Mouse (Mus musculus) heart, embryonic 16.5 days (tissue): Measurements from ENCODE around the gene Brf1. TPM values are rescaled to one million over a fixed set of nuclear protein-coding genes. Genes with fewer than 3 reads are reported as not detected.
A peak's percentile ranks its signal among the peaks of the same experiment; 100 is the strongest.

Experiments
- ATAC-seq: fragments of 200-750 bp; cut with Nextera tagmentation; replicated peaks from 2 replicates; pipeline ENCODE4 v1.8.0; 2017; ENCODE audit warnings: moderate number of reproducible peaks; ENCODE audit not compliant: insufficient read depth, low FRiP score; ENCODE audit errors: extremely low read depth
- H3K27ac ChIP-seq: fragments of 300-500 bp; sonication (generic); 2 replicates; pipeline ENCODE4 v1.5.1; 2014; ENCODE audit warnings: mild to moderate bottlenecking, low read length, control low read depth, moderate library complexity
- H3K27me3 ChIP-seq: fragments of 300-500 bp; sonication (generic); 2 replicates; pipeline ENCODE4 v1.6.1; 2014; ENCODE audit warnings: low read length, mixed read lengths; ENCODE audit not compliant: control insufficient read depth, insufficient read depth
- H3K36me3 ChIP-seq: fragments of 300-500 bp; sonication (generic); 2 replicates; pipeline ENCODE4 v1.6.1; 2014; ENCODE audit not compliant: control insufficient read depth, insufficient read depth
- H3K4me1 ChIP-seq: fragments of 300-500 bp; sonication (generic); 2 replicates; pipeline ENCODE4 v1.6.1; 2014; ENCODE audit warnings: low read length, mixed read lengths; ENCODE audit not compliant: control insufficient read depth, insufficient read depth
- H3K4me2 ChIP-seq: fragments of 300-500 bp; sonication (generic); 2 replicates; pipeline ENCODE4 v1.6.1; 2014; ENCODE audit warnings: low read depth, mild to moderate bottlenecking, control low read depth, low read length
- H3K4me3 ChIP-seq: fragments of 300-500 bp; sonication (generic); 2 replicates; pipeline ENCODE4 v1.5.1; 2014; ENCODE audit warnings: mild to moderate bottlenecking, control low read depth, low read length
- H3K9ac ChIP-seq: fragments of 300-500 bp; sonication (generic); 2 replicates; pipeline ENCODE4 v1.6.1; 2014; ENCODE audit warnings: low read length, control low read depth
- H3K9me3 ChIP-seq: fragments of 300-500 bp; sonication (generic); replicated peaks from 2 replicates; pipeline ENCODE4 v1.6.1; 2016; ENCODE audit warnings: low read length; ENCODE audit not compliant: control insufficient read depth
- WGBS: fragments of 180-500 bp; shearing (Covaris S2); extraction: QIAGEN DNeasy Blood & Tissue Kit; methylation state at CpG from one replicate; pipeline ENCODE4 v1.1.7; 2014; 5-methylcytosine and 5-hydroxymethylcytosine counted together
- polyA plus RNA-seq: library from polyadenylated mRNA; unstranded; fragments of >200 nt; fragmentation: Nextera tagmentation; extraction: Ambion mirVana; gene quantifications from 2 replicates; pipeline ENCODE4 v1.2.1, GENCODE M21; 2015

The Brf1 gene
- polyA plus RNA-seq, 1 experiment from 2014 or later: 38.3 TPM

GRCm38 (mm10) chr12:112976371-112977073, 24.0 kb downstream of the Brf1 start, which contains the start of gene Btbd6:
Gene Btbd6 (plus strand): TSS chr12:112976482.
- under 1% methylated on average over 61 of the region's 80 CpGs for WGBS

GRCm38 (mm10) chr12:112974736-112975135, 25.8 kb downstream of the Brf1 start:
- H3K4me2 ChIP-seq: no peak overlapping the region
- H3K4me3 ChIP-seq: no peak overlapping the region
- no peaks in the 10 kb centered on the region for H3K9me3 ChIP-seq
- H3K27me3 ChIP-seq: no peaks in the 10 kb centered on the region
- H3K36me3 ChIP-seq: peaks cover 39% of the 10 kb centered on the region
- ATAC-seq: no peak
- 84% methylated on average over 9 of the region's 9 CpGs for WGBS
- H3K9ac ChIP-seq: no peak overlapping the region
- H3K4me1 ChIP-seq: peaks cover 17% of the 10 kb centered on the region
- no peak overlapping the region for H3K27ac ChIP-seq

More at GRCm38 (mm10) chr12:112976371-112977073, 24.0 kb downstream of the Brf1 start, which contains the start of gene Btbd6:
- peaks cover 37% of the 10 kb centered on the region for H3K36me3 ChIP-seq
- H3K27ac ChIP-seq: peak within 1 kb of the TSS; percentile 94
- peak; percentile 95 for ATAC-seq
- no peaks in the 10 kb centered on the region for H3K27me3 ChIP-seq
- H3K4me2 ChIP-seq: peak within 1 kb of the TSS; percentile 93
- peak within 1 kb of the TSS; percentile 92 for H3K9ac ChIP-seq
- peaks cover 17% of the 10 kb centered on the region for H3K4me1 ChIP-seq
- no peaks in the 10 kb centered on the region for H3K9me3 ChIP-seq
- H3K4me3 ChIP-seq: peak within 1 kb of the TSS; percentile 85

GRCm38 (mm10) chr12:112969616-112970015, 30.9 kb downstream of the Brf1 start:
- Histone ChIP-seq H3K4me2 (no peak overlapping the region), H3K27ac (no peak overlapping the region), H3K36me3 (peaks cover 59% of the 10 kb centered on the region), H3K4me1 (no peaks in the 10 kb centered on the region), H3K27me3 (no peaks in the 10 kb centered on the region), H3K4me3 (no peak overlapping the region), H3K9me3 (no peaks in the 10 kb centered on the region), H3K9ac (no peak overlapping the region)
- peak; percentile 53; the same call in 1 of the 2 replicates for ATAC-seq
- 59% methylated on average over 6 of the region's 6 CpGs for WGBS

- 72% methylated on average over 8 of the region's 8 CpGs for WGBS
Observed at GRCm38 (mm10) chr12:112968943-112969342, 31.6 kb downstream of the Brf1 start.

GRCm38 (mm10) chr12:112965783-112966182, 34.7 kb downstream of the Brf1 start:
- no peaks in the 10 kb centered on the region for H3K27me3 ChIP-seq
- H3K9me3 ChIP-seq: no peaks in the 10 kb centered on the region
- ATAC-seq: no peak
- no peak overlapping the region for H3K4me2 ChIP-seq
- no peak overlapping the region for H3K27ac ChIP-seq
- H3K4me3 ChIP-seq: no peak overlapping the region
- H3K36me3 ChIP-seq: peaks cover 70% of the 10 kb centered on the region
- peaks cover 14% of the 10 kb centered on the region for H3K4me1 ChIP-seq
- no peak overlapping the region for H3K9ac ChIP-seq
- 90% methylated on average over 13 of the region's 13 CpGs for WGBS

More at GRCm38 (mm10) chr12:112968943-112969342, 31.6 kb downstream of the Brf1 start:
- no peaks in the 10 kb centered on the region for H3K4me1 ChIP-seq
- no peak for ATAC-seq
- H3K4me3 ChIP-seq: no peak overlapping the region
- H3K9ac ChIP-seq: no peak overlapping the region
- peaks cover 66% of the 10 kb centered on the region for H3K36me3 ChIP-seq
- no peaks in the 10 kb centered on the region for H3K27me3 ChIP-seq
- no peak overlapping the region for H3K4me2 ChIP-seq
- no peaks in the 10 kb centered on the region for H3K9me3 ChIP-seq
- no peak overlapping the region for H3K27ac ChIP-seq

GRCm38 (mm10) chr12:112961872-112962271, 38.6 kb downstream of the Brf1 start:
- peak overlapping the region; percentile 89 for H3K27ac ChIP-seq
- peaks cover 24% of the 10 kb centered on the region for H3K4me1 ChIP-seq
- 66% methylated on average over 5 of the region's 5 CpGs for WGBS
- no peaks in the 10 kb centered on the region for H3K9me3 ChIP-seq
- no peaks in the 10 kb centered on the region for H3K27me3 ChIP-seq
- no peak overlapping the region for H3K4me3 ChIP-seq
- H3K9ac ChIP-seq: peak overlapping the region; percentile 62
- ATAC-seq: no peak
- peaks cover 50% of the 10 kb centered on the region for H3K36me3 ChIP-seq
- H3K4me2 ChIP-seq: 0 out of 2 replicates have a peak overlapping the region, but pooled peaks have one; percentile 7

GRCm38 (mm10) chr12:112961428-112961827, 39.1 kb downstream of the Brf1 start:
- H3K9me3 ChIP-seq: no peaks in the 10 kb centered on the region
- H3K4me2 ChIP-seq: 0 out of 2 replicates have a peak overlapping the region, but pooled peaks have one; percentile 7
- ATAC-seq: peak; percentile 73
- peaks cover 24% of the 10 kb centered on the region for H3K4me1 ChIP-seq
- H3K4me3 ChIP-seq: no peak overlapping the region
- H3K36me3 ChIP-seq: peaks cover 48% of the 10 kb centered on the region
- H3K27me3 ChIP-seq: no peaks in the 10 kb centered on the region
- peak overlapping the region; percentile 89 for H3K27ac ChIP-seq
- WGBS: 51% methylated on average over 7 of the region's 7 CpGs
- peak overlapping the region; percentile 62 for H3K9ac ChIP-seq

GRCm38 (mm10) chr12:112959421-112959820, 41.1 kb downstream of the Brf1 start:
- WGBS: 76% methylated on average over 8 of the region's 8 CpGs
- Histone ChIP-seq H3K4me3 (no peak overlapping the region), H3K9me3 (no peaks in the 10 kb centered on the region), H3K36me3 (peaks cover 34% of the 10 kb centered on the region), H3K4me2 (no peak overlapping the region), H3K4me1 (peaks cover 24% of the 10 kb centered on the region), H3K9ac (no peak overlapping the region), H3K27me3 (no peaks in the 10 kb centered on the region), H3K27ac (no peak overlapping the region)
- no peak for ATAC-seq

GRCm38 (mm10) chr12:112958303-112958702, 42.2 kb downstream of the Brf1 start:
- no peak overlapping the region; the same call in 1 of the 2 replicates for H3K27ac ChIP-seq
- H3K9me3 ChIP-seq: no peaks in the 10 kb centered on the region
- H3K4me3 ChIP-seq: no peak overlapping the region
- WGBS: 15% methylated on average over 4 of the region's 4 CpGs
- no peak overlapping the region; the same call in 1 of the 2 replicates for H3K9ac ChIP-seq
- peaks cover 24% of the 10 kb centered on the region for H3K36me3 ChIP-seq
- H3K27me3 ChIP-seq: no peaks in the 10 kb centered on the region
- peak; percentile 50 for ATAC-seq
- peaks cover 28% of the 10 kb centered on the region for H3K4me1 ChIP-seq
- H3K4me2 ChIP-seq: no peak overlapping the region
